Mouse (Mus musculus) gastrocnemius, postnatal 25 days (tissue): ENCODE data around the gene Atp2b2. TPM values are rescaled to one million over a fixed set of nuclear protein-coding genes. Genes with fewer than 3 reads are reported as not detected.

Source experiments
- DNase-seq: peaks from one replicate; pipeline ENCODE4 v3.0.0; 2022
- total RNA-seq, 2 experiments: library from RNA; stranded (reverse); gene quantifications; 1 replicate in 1 of 2; 2 replicates in 1 of 2; pipeline ENCODE4 v1.2.3; 2021

Gene Atp2b2
- total RNA-seq, 2 experiments from 2014 or later = 0.24 to 0.33 TPM

- DNase-seq = no peak
Observed at GRCm38 (mm10) chr6:113792368-113792767, 250.0 kb downstream of the Atp2b2 start.

- no peak for DNase-seq
Observed at GRCm38 (mm10) chr6:113791012-113791411, 251.4 kb downstream of the Atp2b2 start.

GRCm38 (mm10) chr6:113787459-113787968, 254.9 kb downstream of the Atp2b2 start:
- no peak for DNase-seq

- no peak for DNase-seq
Observed at GRCm38 (mm10) chr6:113785658-113786057, 256.8 kb downstream of the Atp2b2 start.

GRCm38 (mm10) chr6:113778229-113778753, 264.1 kb downstream of the Atp2b2 start:
- DNase-seq = no peak

GRCm38 (mm10) chr6:113768804-113769203, 273.6 kb downstream of the Atp2b2 start:
- no peak for DNase-seq

GRCm38 (mm10) chr6:113761644-113762043, 280.8 kb downstream of the Atp2b2 start:
- DNase-seq = no peak

GRCm38 (mm10) chr6:113749119-113749685, 293.2 kb downstream of the Atp2b2 start:
- no peak for DNase-seq

- DNase-seq = no peak
Observed at GRCm38 (mm10) chr6:113748351-113748750, 294.1 kb downstream of the Atp2b2 start.

GRCm38 (mm10) chr6:113747284-113747683, 295.1 kb downstream of the Atp2b2 start:
- no peak for DNase-seq

- no peak for DNase-seq
Observed at GRCm38 (mm10) chr6:113745117-113745516, 297.3 kb downstream of the Atp2b2 start.

GRCm38 (mm10) chr6:113743111-113743510, 299.3 kb downstream of the Atp2b2 start:
- DNase-seq = no peak

- DNase-seq = no peak
Observed at GRCm38 (mm10) chr6:113742321-113742720, 300.1 kb downstream of the Atp2b2 start.

- no peak for DNase-seq
Observed at GRCm38 (mm10) chr6:113741425-113741824, 301.0 kb downstream of the Atp2b2 start.

- DNase-seq = peak; percentile 81
Observed at GRCm38 (mm10) chr6:113740236-113741217, 301.9 kb downstream of the Atp2b2 start, which contains the start of gene Sec13. Sec13 (minus strand) TSS chr6:113740743.

- no peak for DNase-seq
Observed at GRCm38 (mm10) chr6:113737318-113738046, 304.9 kb downstream of the Atp2b2 start.

- no peak for DNase-seq
Observed at GRCm38 (mm10) chr6:113731296-113731695, 311.1 kb downstream of the Atp2b2 start.

- no peak for DNase-seq
Observed at GRCm38 (mm10) chr6:113728181-113728580, 314.2 kb downstream of the Atp2b2 start.

GRCm38 (mm10) chr6:113721061-113721460, 321.4 kb downstream of the Atp2b2 start:
- no peak for DNase-seq

GRCm38 (mm10) chr6:113719878-113720277, 322.5 kb downstream of the Atp2b2 start, which contains the start of gene Ghrl:
Ghrl (minus strand) TSS chr6:113719880.
- DNase-seq = no peak

- no peak for DNase-seq
Observed at GRCm38 (mm10) chr6:113717541-113717940, 324.9 kb downstream of the Atp2b2 start.

- DNase-seq = no peak
Observed at GRCm38 (mm10) chr6:113714797-113715196, 327.6 kb downstream of the Atp2b2 start.
